Mouse (Mus musculus) cerebellum, adult 2 months (tissue): Measurements from ENCODE around the gene Xrcc3.

Experiments used
- CTCF ChIP-seq: fragments of 200-500 bp; IDR thresholded peaks from 2 replicates; pipeline ENCODE4 v1.5.1; 2011; ENCODE audit warnings: low read depth, mild to moderate bottlenecking, control low read depth, low read length, moderate library complexity, borderline replicate concordance; ENCODE audit not compliant: insufficient read depth
- POLR2A ChIP-seq: fragments of 200-500 bp; IDR thresholded peaks from 2 replicates; pipeline ENCODE4 v1.6.1; 2011; ENCODE audit warnings: low read length, control low read depth, borderline replicate concordance; ENCODE audit not compliant: insufficient read depth

GRCm38 (mm10) chr12:111777919-111778318 lies 35.8 kb downstream of the Xrcc3 start:
- no peak for TF ChIP-seq POLR2A
- TF ChIP-seq CTCF, result no peak
